Mouse (Mus musculus): ENCODE results near the gene Ippk. TPM values are rescaled to one million over a fixed set of nuclear protein-coding genes. Genes with fewer than 3 reads are reported as not detected.

The Ippk gene
- polyA plus RNA-seq, 1 experiment: 10.4 TPM

DNA sequence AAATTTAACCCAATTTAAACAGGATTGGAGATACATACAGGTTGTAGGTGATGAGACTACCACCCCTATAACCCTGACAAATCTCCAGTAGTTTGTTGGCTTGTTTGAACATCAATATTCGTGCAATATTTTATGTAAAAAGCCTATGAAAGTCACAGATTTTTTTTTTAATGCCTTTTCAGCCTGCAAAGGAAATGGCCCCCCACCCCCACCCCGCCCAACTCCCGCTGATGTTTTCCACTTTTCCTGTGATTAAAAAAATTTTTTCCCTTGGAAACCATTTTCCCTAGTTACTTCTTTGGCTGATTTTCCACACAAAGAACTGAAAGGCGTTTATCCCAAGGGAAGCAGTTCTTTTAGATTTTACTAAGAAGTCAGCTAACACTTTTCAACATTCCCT lies 83.5 kb downstream of the Ippk start, which contains the start of gene Ecm2:
TSS of gene Ecm2 (plus strand) at position 301 of the 400 bp plus-strand sequence.
- H3K27ac ChIP-seq (ENCODE audit: insufficient read depth, low read length): no peak within 1 kb of the TSS

DNA sequence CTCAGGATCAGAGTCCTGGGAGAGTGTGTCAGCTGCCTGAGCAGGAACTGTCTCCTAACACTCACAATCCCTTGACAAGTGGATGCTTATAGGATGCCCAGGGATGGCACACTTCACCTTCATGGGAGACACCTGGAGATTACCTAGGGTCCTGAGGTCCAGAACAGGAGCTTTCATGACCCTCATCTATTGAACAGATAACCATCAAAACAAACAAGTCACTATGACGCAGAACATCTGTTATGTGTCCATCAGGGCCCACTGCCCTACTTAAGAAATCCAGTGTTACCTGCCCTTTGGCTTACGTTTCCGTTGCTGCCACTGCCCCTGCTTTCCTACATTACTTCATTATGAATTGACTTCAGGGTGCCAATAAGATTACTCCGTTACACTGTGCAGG lies 84.7 kb downstream of the Ippk start:
- Histone ChIP-seq H3K27ac (ENCODE audit: insufficient read depth, low read length) (no peak overlapping the region), H3K4me3 (ENCODE audit: insufficient read depth, low read length) (no peak overlapping the region), H3K4me1 (ENCODE audit: control insufficient read depth, insufficient read depth, low read length) (no peaks in the 10 kb centered on the region)
- no peak for TF ChIP-seq CTCF (IDR thresholded peaks at IDR 0.05; ENCODE audit: borderline replicate concordance, insufficient read depth, low read length)
- no peak for TF ChIP-seq POLR2A (IDR thresholded peaks at IDR 0.05; ENCODE audit: low read depth, low read length)

More for the DNA sequence above, 83.5 kb downstream of the Ippk start, which contains the start of gene Ecm2:
- Histone ChIP-seq H3K4me1 (ENCODE audit: control insufficient read depth, insufficient read depth, low read length) (no peaks in the 10 kb centered on the region), H3K4me3 (ENCODE audit: insufficient read depth, low read length) (no peak within 1 kb of the TSS)
- no peak for TF ChIP-seq POLR2A (IDR thresholded peaks at IDR 0.05; ENCODE audit: low read depth, low read length)
- no peak for TF ChIP-seq CTCF (IDR thresholded peaks at IDR 0.05; ENCODE audit: borderline replicate concordance, insufficient read depth, low read length)

DNA sequence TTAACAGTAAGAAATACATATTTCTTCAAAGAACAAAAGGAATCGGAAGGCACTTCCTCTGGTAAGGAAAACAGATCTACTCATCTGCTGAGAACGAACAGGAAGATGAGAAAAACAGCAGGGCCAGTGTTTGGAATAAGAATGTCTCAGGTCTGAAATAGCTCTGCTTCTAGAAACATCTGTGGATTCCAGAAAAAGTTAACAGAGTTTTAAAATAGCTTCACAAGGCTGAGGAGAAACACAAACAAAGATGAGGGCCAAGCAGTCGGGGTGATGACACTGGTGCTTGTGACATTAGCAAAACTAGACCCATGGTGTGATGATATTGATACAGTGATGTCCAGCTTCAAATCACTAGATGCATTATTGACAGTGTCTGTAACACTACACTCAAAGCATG lies 86.1 kb downstream of the Ippk start:
- no peak for TF ChIP-seq CTCF (IDR thresholded peaks at IDR 0.05; ENCODE audit: borderline replicate concordance, insufficient read depth, low read length)
- no peak for TF ChIP-seq POLR2A (IDR thresholded peaks at IDR 0.05; ENCODE audit: low read depth, low read length)
- Histone ChIP-seq H3K27ac (ENCODE audit: insufficient read depth, low read length) (no peak overlapping the region), H3K4me1 (ENCODE audit: control insufficient read depth, insufficient read depth, low read length) (no peaks in the 10 kb centered on the region), H3K4me3 (ENCODE audit: insufficient read depth, low read length) (no peak overlapping the region)

Other genes starting within 250 kb of the Ippk start
- gene Ninj1, start 233.8 kb upstream of the Ippk start, polyA plus RNA-seq (2011; ENCODE audit: insufficient read length, low read depth, missing spikeins): 27.6 and 28.6 TPM in 2 replicates
- 28.1 and 30.4 TPM in 2 replicates for gene Card19, start 205.2 kb upstream of the Ippk start, polyA plus RNA-seq (2011; ENCODE audit: insufficient read length, low read depth, missing spikeins)
- gene Susd3, start 172.5 kb upstream of the Ippk start, polyA plus RNA-seq (2011; ENCODE audit: insufficient read length, low read depth, missing spikeins): 0.37 TPM in 1 of 2 replicates, not detected in the other
- gene Fgd3, start 100.9 kb upstream of the Ippk start, polyA plus RNA-seq (2011; ENCODE audit: insufficient read length, low read depth, missing spikeins): 8.5 and 24.7 TPM in 2 replicates
- 43.1 and 54.4 TPM in 2 replicates for gene Bicd2, start 79.7 kb upstream of the Ippk start, polyA plus RNA-seq (2011; ENCODE audit: insufficient read length, low read depth, missing spikeins)
- 2.9 and 4.2 TPM in 2 replicates for gene Tes3-ps, start 72.1 kb downstream of the Ippk start, polyA plus RNA-seq (2011; ENCODE audit: insufficient read length, low read depth, missing spikeins)
- 0.55 and 1.7 TPM in 2 replicates for gene Ecm2, start 83.6 kb downstream of the Ippk start, polyA plus RNA-seq (2011; ENCODE audit: insufficient read length, low read depth, missing spikeins)
- gene Aspn, start 123.2 kb downstream of the Ippk start, polyA plus RNA-seq (2011; ENCODE audit: insufficient read length, low read depth, missing spikeins): 134 and 402 TPM in 2 replicates
- gene Omd, start 161.2 kb downstream of the Ippk start, polyA plus RNA-seq (2011; ENCODE audit: insufficient read length, low read depth, missing spikeins): 1.8 and 8.3 TPM in 2 replicates
- gene Ogn, start 186.8 kb downstream of the Ippk start, polyA plus RNA-seq (2011; ENCODE audit: insufficient read length, low read depth, missing spikeins): 97.4 and 284 TPM in 2 replicates
- gene Cenpp, start 231.5 kb downstream of the Ippk start, polyA plus RNA-seq (2011; ENCODE audit: insufficient read length, low read depth, missing spikeins): 6.5 and 9.0 TPM in 2 replicates
- gene Nol8, start 231.8 kb downstream of the Ippk start, polyA plus RNA-seq (2011; ENCODE audit: insufficient read length, low read depth, missing spikeins): 18.6 and 20.5 TPM in 2 replicates

Data from embryonic fibroblast, embryonic 13.5 days (primary cell).